Mouse (Mus musculus): Measurements from ENCODE around the gene Spc24. TPM values are rescaled to one million over a fixed set of nuclear protein-coding genes. Genes with fewer than 3 reads are reported as not detected.
"Not testable (repeated sequence)": the region's sequence is repeated elsewhere in the genome, so short reads cannot be mapped to it uniquely, and the experiment has no call there.

Gene Spc24
- total RNA-seq, 2 experiments from 2014 or later: 0.64 to 1.8 TPM

GRCm38 (mm10) chr9:21786906-21787305, 26.8 kb upstream of the Spc24 start:
- DNase-seq: peak; percentile 60
- intact Hi-C loops (cut with DNase I): no loop called here

- intact Hi-C loops (cut with DNase I); DNase-seq: not testable (repeated sequence)
Observed at GRCm38 (mm10) chr9:21786309-21786708, 26.2 kb upstream of the Spc24 start.

- intact Hi-C loops (cut with DNase I): no loop called here
Observed at GRCm38 (mm10) chr9:21784517-21785307, 24.6 kb upstream of the Spc24 start.

GRCm38 (mm10) chr9:21781657-21782468, 21.8 kb upstream of the Spc24 start:
- peak in 1 of 2 experiments; percentile 53 for DNase-seq
- intact Hi-C loops (cut with DNase I): no loop called here

More at GRCm38 (mm10) chr9:21784517-21785307, 24.6 kb upstream of the Spc24 start:
- DNase-seq: no peak

GRCm38 (mm10) chr9:21777726-21778125, 17.6 kb upstream of the Spc24 start:
- intact Hi-C loops (cut with DNase I): no loop called here
- DNase-seq: no peak

- no peak for DNase-seq
- intact Hi-C loops (cut with DNase I): no loop called here
Observed at GRCm38 (mm10) chr9:21774353-21774752, 14.2 kb upstream of the Spc24 start.

GRCm38 (mm10) chr9:21773396-21773795, 13.3 kb upstream of the Spc24 start:
- DNase-seq; intact Hi-C loops (cut with DNase I): not testable (repeated sequence)

- DNase-seq: no peak
- intact Hi-C loops (cut with DNase I): no loop called here
Observed at GRCm38 (mm10) chr9:21769558-21770183, 9.6 kb upstream of the Spc24 start.

GRCm38 (mm10) chr9:21768511-21769411, 8.7 kb upstream of the Spc24 start:
- intact Hi-C loops (cut with DNase I): no loop called here
- DNase-seq: peak; percentile 41 to 44

- intact Hi-C loops (cut with DNase I): no loop called here
Observed at GRCm38 (mm10) chr9:21767896-21768295, 7.8 kb upstream of the Spc24 start.

GRCm38 (mm10) chr9:21764084-21764999, 4.2 kb upstream of the Spc24 start:
- intact Hi-C loops (cut with DNase I): no loop called here
- DNase-seq: no peak

More at GRCm38 (mm10) chr9:21767896-21768295, 7.8 kb upstream of the Spc24 start:
- DNase-seq: peak in 1 of 2 experiments; percentile 62

GRCm38 (mm10) chr9:21762135-21762534, 2.0 kb upstream of the Spc24 start:
- no peak for DNase-seq
- intact Hi-C loops (cut with DNase I): no loop called here

- no peak for DNase-seq
- intact Hi-C loops (cut with DNase I): no loop called here
Observed at GRCm38 (mm10) chr9:21759718-21760117, 385 bp downstream of the Spc24 start.

GRCm38 (mm10) chr9:21758576-21759529, 1.2 kb downstream of the Spc24 start:
- intact Hi-C loops (cut with DNase I): no loop called here
- DNase-seq: no peak

- intact Hi-C loops (cut with DNase I): loop anchor here (5.0 kb wide), 1 partner anchor 118 kb away; no protein-coding TSS in a partner anchor
- no peak for DNase-seq
Observed at GRCm38 (mm10) chr9:21754516-21755321, 5.4 kb downstream of the Spc24 start.

- peak; percentile 86 to 89 for DNase-seq
- intact Hi-C loops (cut with DNase I): loop anchor here (5.0 kb wide), 1 partner anchor 118 kb away; no protein-coding TSS in a partner anchor
Observed at GRCm38 (mm10) chr9:21754003-21754402, 6.1 kb downstream of the Spc24 start.

All from gastrocnemius, postnatal 36 days (tissue).